Mouse (Mus musculus): Measurements from ENCODE around the gene Pax7. TPM values are rescaled to one million over a fixed set of nuclear protein-coding genes. Genes with fewer than 3 reads are reported as not detected.

Gene Pax7
- polyA plus RNA-seq, 1 experiment from 2014 or later: not detected

- Histone ChIP-seq H3K9ac (replicated peaks; ENCODE audit: low read depth) (no peak overlapping the region), H3K4me1 (ENCODE audit: insufficient read depth, low read depth, low read length) (no peaks in the 10 kb centered on the region), H3K9me3 (ENCODE audit: low read length) (no peaks in the 10 kb centered on the region), H3K4me2 (replicated peaks; ENCODE audit: low read depth, low read length) (no peak overlapping the region), H3K4me3 (ENCODE audit: low read depth, low read length) (no peak overlapping the region), H3K27me3 (replicated peaks; ENCODE audit: insufficient read depth, low read length) (no peaks in the 10 kb centered on the region), H3K36me3 (ENCODE audit: insufficient read depth, low read length) (no peaks in the 10 kb centered on the region), H3K27ac (ENCODE audit: low read length) (no peak overlapping the region)
- no peak for DNase-seq (ENCODE audit: low spot score)
- 35% methylated on average over 8 of the region's 8 CpGs for WGBS
- ATAC-seq: no peak
- no peak for TF ChIP-seq CTCF (IDR thresholded peaks at IDR 0.05)
- TF ChIP-seq EP300 (IDR thresholded peaks at IDR 0.05): no peak
Measured at GRCm38 (mm10) chr4:139698602-139699001, 134.7 kb downstream of the Pax7 start.

DNA sequence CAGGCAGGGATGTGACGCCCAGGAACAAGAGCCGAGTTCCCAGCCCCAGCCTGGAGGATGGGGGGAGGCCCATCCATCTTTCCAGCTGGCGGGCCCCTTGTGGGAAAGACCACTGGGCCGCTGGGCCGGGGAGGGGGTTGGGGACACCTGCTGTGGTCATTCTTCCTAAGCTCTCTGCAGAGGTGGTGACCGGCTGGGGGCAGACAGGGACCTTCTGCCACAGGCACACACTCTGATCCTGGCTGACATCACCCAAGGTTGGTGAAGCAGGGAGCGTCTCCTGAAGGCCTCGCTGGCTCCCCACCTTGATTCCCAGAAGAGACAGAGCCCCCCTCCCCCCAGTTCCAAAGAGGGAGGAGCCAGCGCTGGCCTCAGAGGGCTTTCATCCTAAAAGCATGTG is 135.6 kb downstream of the Pax7 start:
- no peaks in the 10 kb centered on the region for H3K27me3 ChIP-seq (replicated peaks; ENCODE audit: insufficient read depth, low read length)
- H3K4me2 ChIP-seq (replicated peaks; ENCODE audit: low read depth, low read length): no peak overlapping the region
- TF ChIP-seq EP300 (IDR thresholded peaks at IDR 0.05) (no peak), CTCF (IDR thresholded peaks at IDR 0.05) (no peak)
- ATAC-seq (no peak), DNase-seq (ENCODE audit: low spot score) (no peak)
- H3K4me1 ChIP-seq (ENCODE audit: insufficient read depth, low read depth, low read length): no peaks in the 10 kb centered on the region
- WGBS: 4% methylated on average over 9 of the region's 9 CpGs
- no peak overlapping the region for H3K27ac ChIP-seq (ENCODE audit: low read length)
- no peaks in the 10 kb centered on the region for H3K9me3 ChIP-seq (ENCODE audit: low read length)
- no peak overlapping the region for H3K4me3 ChIP-seq (ENCODE audit: low read depth, low read length)
- H3K36me3 ChIP-seq (ENCODE audit: insufficient read depth, low read length): no peaks in the 10 kb centered on the region
- no peak overlapping the region for H3K9ac ChIP-seq (replicated peaks; ENCODE audit: low read depth)

GRCm38 (mm10) chr4:139693315-139693714 is 140.0 kb downstream of the Pax7 start:
- Histone ChIP-seq H3K27me3 (replicated peaks; ENCODE audit: insufficient read depth, low read length) (no peaks in the 10 kb centered on the region), H3K27ac (ENCODE audit: low read length) (no peak overlapping the region), H3K9me3 (ENCODE audit: low read length) (no peaks in the 10 kb centered on the region), H3K4me1 (ENCODE audit: insufficient read depth, low read depth, low read length) (no peaks in the 10 kb centered on the region), H3K4me3 (ENCODE audit: low read depth, low read length) (no peak overlapping the region), H3K9ac (replicated peaks; ENCODE audit: low read depth) (no peak overlapping the region), H3K4me2 (replicated peaks; ENCODE audit: low read depth, low read length) (no peak overlapping the region), H3K36me3 (ENCODE audit: insufficient read depth, low read length) (no peaks in the 10 kb centered on the region)
- 42% methylated on average over 5 of the region's 5 CpGs for WGBS
- DNase-seq (ENCODE audit: low spot score): no peak
- no peak for ATAC-seq
- TF ChIP-seq CTCF (IDR thresholded peaks at IDR 0.05): no peak
- no peak for TF ChIP-seq EP300 (IDR thresholded peaks at IDR 0.05)

- Histone ChIP-seq H3K27ac (ENCODE audit: low read length) (no peak overlapping the region), H3K4me2 (replicated peaks; ENCODE audit: low read depth, low read length) (no peak overlapping the region), H3K9ac (replicated peaks; ENCODE audit: low read depth) (no peak overlapping the region), H3K4me3 (ENCODE audit: low read depth, low read length) (no peak overlapping the region), H3K27me3 (replicated peaks; ENCODE audit: insufficient read depth, low read length) (no peaks in the 10 kb centered on the region), H3K9me3 (ENCODE audit: low read length) (no peaks in the 10 kb centered on the region), H3K4me1 (ENCODE audit: insufficient read depth, low read depth, low read length) (no peaks in the 10 kb centered on the region), H3K36me3 (ENCODE audit: insufficient read depth, low read length) (no peaks in the 10 kb centered on the region)
- TF ChIP-seq EP300 (IDR thresholded peaks at IDR 0.05) (no peak), CTCF (IDR thresholded peaks at IDR 0.05) (no peak)
- no peak for DNase-seq (ENCODE audit: low spot score)
- ATAC-seq: no peak
- WGBS: 29% methylated on average over 7 of the region's 7 CpGs
Measured at GRCm38 (mm10) chr4:139689627-139690269, 143.6 kb downstream of the Pax7 start.

DNA sequence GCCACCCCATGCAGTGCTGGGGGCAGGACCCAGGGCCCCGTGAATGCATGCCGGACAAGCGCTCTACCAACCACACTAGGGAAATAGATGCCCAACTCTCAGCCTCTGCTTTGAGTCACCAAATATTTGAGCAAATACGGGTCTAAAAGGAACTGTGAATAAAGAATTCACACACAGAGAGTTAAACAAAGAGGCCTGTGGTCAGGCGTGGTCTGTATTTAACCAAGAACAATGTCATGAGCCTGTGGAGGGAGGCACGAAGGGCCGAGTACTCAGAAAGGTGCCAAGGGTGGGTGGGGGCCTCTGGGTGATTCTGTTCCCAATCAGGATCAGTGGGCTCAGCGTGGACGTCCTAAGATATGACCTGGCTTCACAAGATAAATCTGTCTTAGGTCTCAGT is 145.3 kb downstream of the Pax7 start:
- H3K27me3 ChIP-seq (replicated peaks; ENCODE audit: insufficient read depth, low read length): no peaks in the 10 kb centered on the region
- no peak overlapping the region for H3K27ac ChIP-seq (ENCODE audit: low read length)
- 49% methylated on average over 9 of the region's 9 CpGs for WGBS
- H3K4me2 ChIP-seq (replicated peaks; ENCODE audit: low read depth, low read length): no peak overlapping the region
- no peaks in the 10 kb centered on the region for H3K9me3 ChIP-seq (ENCODE audit: low read length)
- DNase-seq (ENCODE audit: low spot score) (no peak), ATAC-seq (no peak)
- no peak overlapping the region for H3K4me3 ChIP-seq (ENCODE audit: low read depth, low read length)
- no peaks in the 10 kb centered on the region for H3K36me3 ChIP-seq (ENCODE audit: insufficient read depth, low read length)
- TF ChIP-seq CTCF (IDR thresholded peaks at IDR 0.05): no peak
- no peak for TF ChIP-seq EP300 (IDR thresholded peaks at IDR 0.05)
- H3K9ac ChIP-seq (replicated peaks; ENCODE audit: low read depth): no peak overlapping the region
- no peaks in the 10 kb centered on the region for H3K4me1 ChIP-seq (ENCODE audit: insufficient read depth, low read depth, low read length)

Other genes starting within 250 kb of the Pax7 start
- gene Gm21969, start 230.3 kb downstream of the Pax7 start, polyA plus RNA-seq (2015; fragmentation: Nextera tagmentation; extraction: Ambion mirVana): not detected in 2 replicates
- 13.4 and 19.7 TPM in 2 replicates for gene Aldh4a1, start 210.7 kb downstream of the Pax7 start, polyA plus RNA-seq (2015; fragmentation: Nextera tagmentation; extraction: Ambion mirVana)
- gene Tas1r2, start 180.0 kb downstream of the Pax7 start, polyA plus RNA-seq (2015; fragmentation: Nextera tagmentation; extraction: Ambion mirVana): not detected in 2 replicates
- 1.2 and 1.3 TPM in 2 replicates for gene Klhdc7a, start 134.5 kb upstream of the Pax7 start, polyA plus RNA-seq (2015; fragmentation: Nextera tagmentation; extraction: Ambion mirVana)

All from lung, postnatal 0 days (tissue).